Mouse (Mus musculus): ENCODE results near the gene Klhl24. TPM values are rescaled to one million over a fixed set of nuclear protein-coding genes. Genes with fewer than 3 reads are reported as not detected.

Klhl24 gene
- polyA plus RNA-seq, 1 experiment from 2014 or later = 3.5 TPM

DNA sequence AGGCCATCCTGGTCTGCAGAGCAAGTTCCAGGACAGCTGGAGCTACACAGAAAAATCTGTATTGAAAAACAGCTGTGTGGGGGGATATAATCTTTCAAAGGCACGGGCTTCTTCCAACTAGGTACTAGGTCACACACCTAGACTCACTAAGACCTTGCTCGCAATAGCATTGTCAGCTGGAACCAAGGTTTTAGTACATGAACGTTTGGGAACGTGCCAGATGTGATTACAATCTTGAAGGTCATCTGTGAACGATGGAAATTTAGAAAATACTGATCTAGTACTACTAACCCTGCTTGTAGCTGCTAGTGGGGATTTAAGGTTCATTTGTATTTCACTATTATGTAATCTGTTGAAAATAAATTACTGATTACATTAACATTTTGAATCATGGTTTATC is 54.6 kb downstream of the Klhl24 start:
- Histone ChIP-seq H3K27me3 (no peaks in the 10 kb centered on the region), H3K4me3 (replicated peaks) (no peak overlapping the region), H3K9ac (no peak overlapping the region), H3K36me3 (peaks cover 24% of the 10 kb centered on the region), H3K4me1 (replicated peaks) (0 out of 2 replicates have a peak, but pooled peaks cover 4% of the 10 kb centered on the region), H3K9me3 (replicated peaks) (no peaks in the 10 kb centered on the region), H3K27ac (no peak overlapping the region), H3K4me2 (no peak overlapping the region)
- WGBS (ENCODE audit: insufficient replicate concordance) = 65% methylated on average over 5 of the region's 5 CpGs
- DNase-seq = no peak
- ATAC-seq (ENCODE audit: low read depth) = no peak

DNA sequence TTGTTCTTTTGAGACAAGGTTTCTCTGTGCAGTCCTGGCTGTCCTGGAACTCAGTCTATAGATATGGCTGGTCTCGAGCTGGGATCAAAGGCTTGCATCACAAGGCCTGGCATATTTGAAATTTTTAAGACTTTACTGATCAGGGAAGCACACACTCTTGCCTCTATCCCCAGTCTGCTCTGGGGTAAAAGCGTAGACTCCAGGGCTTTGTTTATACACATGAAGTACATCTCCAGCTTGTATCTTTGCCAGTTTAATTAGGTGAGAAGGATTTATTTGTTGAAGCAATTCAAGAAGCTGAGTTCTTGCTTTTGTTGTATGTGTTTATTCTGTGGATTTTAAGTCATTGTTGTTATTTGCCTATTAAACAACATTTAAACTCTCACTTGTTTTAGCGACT is 56.4 kb downstream of the Klhl24 start:
- peaks cover 37% of the 10 kb centered on the region for H3K36me3 ChIP-seq
- 66% methylated on average over 3 of the region's 3 CpGs for WGBS (ENCODE audit: insufficient replicate concordance)
- H3K9ac ChIP-seq = no peak overlapping the region
- H3K27me3 ChIP-seq = no peaks in the 10 kb centered on the region
- H3K9me3 ChIP-seq (replicated peaks) = no peaks in the 10 kb centered on the region
- DNase-seq (no peak), ATAC-seq (ENCODE audit: low read depth) (no peak)
- no peaks in the 10 kb centered on the region for H3K4me1 ChIP-seq (replicated peaks)
- H3K4me3 ChIP-seq (replicated peaks) = no peak overlapping the region
- H3K4me2 ChIP-seq = no peak overlapping the region
- H3K27ac ChIP-seq = no peak overlapping the region

DNA sequence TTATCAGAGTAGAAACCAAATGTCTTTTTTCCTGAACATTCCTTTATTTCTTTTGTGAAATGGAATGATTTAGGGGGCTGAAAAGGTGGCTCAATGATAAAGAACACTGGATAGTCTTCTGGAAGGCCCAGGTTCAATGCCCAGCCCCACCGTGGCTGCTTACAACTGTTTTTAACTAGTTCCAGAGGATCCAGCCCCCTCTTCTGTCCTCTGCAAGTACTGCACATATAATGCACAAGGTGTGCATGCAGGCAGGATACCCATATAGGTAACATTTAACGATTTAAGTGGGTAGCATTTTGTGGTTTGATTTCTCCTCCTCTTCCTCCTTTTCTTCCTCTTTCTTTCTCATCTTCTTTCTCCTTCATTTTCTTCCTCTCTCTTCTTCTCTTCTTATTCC is 62.8 kb downstream of the Klhl24 start:
- ATAC-seq (ENCODE audit: low read depth) = no peak
- Histone ChIP-seq H3K36me3 (peaks cover 77% of the 10 kb centered on the region), H3K27ac (no peak overlapping the region), H3K4me2 (no peak overlapping the region), H3K27me3 (no peaks in the 10 kb centered on the region), H3K9ac (no peak overlapping the region), H3K9me3 (replicated peaks) (no peaks in the 10 kb centered on the region), H3K4me1 (replicated peaks) (0 out of 2 replicates have a peak, but pooled peaks cover 3% of the 10 kb centered on the region), H3K4me3 (replicated peaks) (no peak overlapping the region)
- no peak for DNase-seq
- 70% methylated on average over 2 of the region's 2 CpGs for WGBS (ENCODE audit: insufficient replicate concordance)

DNA sequence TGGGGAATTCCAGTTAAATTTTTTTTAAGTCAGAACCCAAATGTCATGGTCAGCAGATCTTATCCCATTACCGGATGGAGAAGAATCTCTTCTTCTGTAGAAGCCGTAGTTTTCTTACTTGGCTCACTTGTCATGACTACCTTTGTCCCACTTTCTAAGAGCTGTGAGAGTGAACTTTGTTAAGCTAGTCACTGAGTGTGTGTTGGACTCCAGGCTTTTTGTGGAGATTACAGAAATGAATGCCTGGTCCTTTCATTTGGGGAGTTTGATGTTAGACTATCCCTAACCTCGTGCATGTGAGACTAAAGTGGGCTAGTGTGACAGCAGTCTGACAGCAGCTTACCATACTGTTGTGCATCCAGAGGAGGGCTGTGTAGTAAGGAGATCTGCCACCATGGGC is 71.7 kb downstream of the Klhl24 start:
- H3K4me3 ChIP-seq (replicated peaks) = no peak overlapping the region
- DNase-seq = no peak
- no peak overlapping the region for H3K4me2 ChIP-seq
- peaks cover 61% of the 10 kb centered on the region for H3K36me3 ChIP-seq
- H3K9ac ChIP-seq = 0 out of 2 replicates have a peak overlapping the region, but pooled peaks have one; percentile 22
- 87% methylated on average over 3 of the region's 3 CpGs for WGBS (ENCODE audit: insufficient replicate concordance)
- ATAC-seq (ENCODE audit: low read depth) = no peak
- H3K9me3 ChIP-seq (replicated peaks) = no peaks in the 10 kb centered on the region
- H3K27ac ChIP-seq = peak overlapping the region; percentile 66
- H3K4me1 ChIP-seq (replicated peaks) = peaks cover 21% of the 10 kb centered on the region
- H3K27me3 ChIP-seq = no peaks in the 10 kb centered on the region

DNA sequence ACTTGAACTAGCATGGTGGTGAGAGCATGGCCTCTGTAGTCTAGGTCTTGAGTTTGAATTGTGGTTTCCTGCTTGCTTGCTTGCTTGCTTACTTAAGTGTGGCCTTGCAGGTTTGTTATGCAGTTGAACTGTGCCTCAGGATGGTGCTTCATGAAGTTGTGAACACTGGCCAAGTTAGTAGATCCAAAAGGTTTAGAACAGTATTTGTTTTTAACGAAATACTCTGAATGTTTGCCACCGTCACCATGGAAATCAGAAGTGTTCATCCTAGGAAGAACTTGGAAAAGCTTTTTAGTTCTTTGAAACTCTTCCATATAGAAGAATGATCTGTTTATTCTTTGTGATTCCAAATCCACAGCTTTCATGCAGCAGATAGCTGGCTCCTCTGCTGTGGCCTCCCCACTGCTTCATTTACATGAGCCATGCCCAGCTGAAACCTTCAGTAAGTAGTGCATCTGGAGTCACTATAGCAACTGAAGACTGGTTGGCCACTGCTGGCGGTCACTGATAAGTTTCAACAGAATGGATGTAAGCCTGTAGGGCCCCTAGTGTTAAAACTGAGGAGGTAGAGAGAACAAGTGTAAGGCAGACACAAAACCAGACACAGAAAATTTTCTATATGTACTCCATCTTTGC is 72.2 kb downstream of the Klhl24 start:
- ATAC-seq (ENCODE audit: low read depth) (peak; percentile 100), DNase-seq (peak; percentile 67)
- Histone ChIP-seq H3K4me3 (replicated peaks) (no peak overlapping the region), H3K27ac (peak overlapping the region; percentile 66), H3K36me3 (peaks cover 62% of the 10 kb centered on the region), H3K4me2 (peak overlapping the region; percentile 19; the same call in 1 of the 2 replicates), H3K27me3 (no peaks in the 10 kb centered on the region), H3K4me1 (replicated peaks) (peaks cover 21% of the 10 kb centered on the region), H3K9me3 (replicated peaks) (no peaks in the 10 kb centered on the region), H3K9ac (0 out of 2 replicates have a peak overlapping the region, but pooled peaks have one; percentile 22)
- 64% methylated on average over 3 of the region's 3 CpGs for WGBS (ENCODE audit: insufficient replicate concordance)

Other genes starting within 250 kb of the Klhl24 start
- 10.8 and 13.1 TPM in 2 replicates for gene Klhl6, start 114.5 kb upstream of the Klhl24 start, polyA plus RNA-seq (2015; fragmentation: Nextera tagmentation; extraction: Ambion mirVana)
- 4.1 and 5.5 TPM in 2 replicates for gene Yeats2, start 43.5 kb downstream of the Klhl24 start, polyA plus RNA-seq (2015; fragmentation: Nextera tagmentation; extraction: Ambion mirVana)
- 0.06 TPM in 2 replicates for gene Map6d1, start 143.8 kb downstream of the Klhl24 start, polyA plus RNA-seq (2015; fragmentation: Nextera tagmentation; extraction: Ambion mirVana)
- gene Parl, start 204.8 kb downstream of the Klhl24 start, polyA plus RNA-seq (2015; fragmentation: Nextera tagmentation; extraction: Ambion mirVana) = 53.8 and 63.7 TPM in 2 replicates
- not detected in 2 replicates for gene Cyp2ab1, start 227.9 kb downstream of the Klhl24 start, polyA plus RNA-seq (2015; fragmentation: Nextera tagmentation; extraction: Ambion mirVana)

All from liver, embryonic 13.5 days (tissue).